8 mouse cellular contexts compared by ENCODE assay signal in genomic region chr5:142368122-142368521, GRCm38 (mm10). TPM values are rescaled to one million over a fixed set of nuclear protein-coding genes. Genes with fewer than 3 reads are reported as not detected.
DNase-seq lines count a peak whose midpoint lies in the region; ATAC-seq and TF ChIP-seq lines count a peak whose summit lies in the region.

No protein-coding gene starts in this region.

- no peak overlapping the region for H3K27ac ChIP-seq in heart, embryonic 12.5 days (ENCODE audit: poor library complexity, severe bottlenecking)
- H3K27ac ChIP-seq in ES-Bruce4 (ENCODE audit: insufficient read depth, low read length) = 0 out of 2 replicates have a peak overlapping the region, but pooled peaks have one; percentile 55
- H3K27ac ChIP-seq in heart, embryonic 16.5 days (ENCODE audit: low read length) = peak overlapping the region; percentile 49
- peak overlapping the region; percentile 78 for H3K27ac ChIP-seq in macrophage

- no peak for DNase-seq in heart, adult 8-10 months (ENCODE audit: low spot score)
- DNase-seq in thymus, postnatal 25 days = no peak
- DNase-seq in cerebellum, postnatal 4 days (ENCODE audit: low spot score in 2 of 2) = no peak
- no peak for DNase-seq in gastrocnemius, postnatal 25 days

- peak overlapping the region; percentile 82 for H3K4me2 ChIP-seq in heart, embryonic 12.5 days
- H3K4me2 ChIP-seq in heart, embryonic 16.5 days (ENCODE audit: low read depth, low read length) = peak overlapping the region; percentile 87

- H3K9ac ChIP-seq in heart, embryonic 12.5 days = peak overlapping the region; percentile 80
- peak overlapping the region; percentile 82 for H3K9ac ChIP-seq in ES-Bruce4 (ENCODE audit: low read depth, poor library complexity, severe bottlenecking)
- peak overlapping the region; percentile 90 for H3K9ac ChIP-seq in heart, embryonic 16.5 days (ENCODE audit: low read length)

- WGBS in heart, embryonic 12.5 days = 49% methylated on average over 5 of the region's 5 CpGs
- 51% methylated on average over 5 of the region's 5 CpGs for WGBS in heart, embryonic 16.5 days
- WGBS in macrophage (ENCODE audit: missing documents) = 10% methylated on average over 5 of the region's 5 CpGs

- peaks cover 21% of the 10 kb centered on the region for H3K4me1 ChIP-seq in heart, embryonic 12.5 days (replicated peaks)
- H3K4me1 ChIP-seq in ES-Bruce4 (ENCODE audit: control insufficient read depth, insufficient read depth, low read length) = peaks cover 5% of the 10 kb centered on the region
- H3K4me1 ChIP-seq in heart, embryonic 16.5 days (ENCODE audit: control insufficient read depth, insufficient read depth, low read length) = peaks cover 20% of the 10 kb centered on the region

- no peaks in the 10 kb centered on the region for H3K79me2 ChIP-seq in macrophage (ENCODE audit: inconsistent target)

- ATAC-seq in heart, embryonic 12.5 days (ENCODE audit: insufficient number of reproducible peaks, low FRiP score) = no peak
- no peak for ATAC-seq in heart, embryonic 16.5 days (replicated peaks; ENCODE audit: extremely low read depth, insufficient read depth, low FRiP score)

- no peak for TF ChIP-seq EP300 in ES-Bruce4 (IDR thresholded peaks at IDR 0.05; ENCODE audit: insufficient read depth, low read depth, low read length)

- peak overlapping the region; percentile 79 for H3K4me3 ChIP-seq in heart, embryonic 12.5 days
- peak overlapping the region; percentile 99 for H3K4me3 ChIP-seq in ES-Bruce4 (ENCODE audit: low read depth, low read length)
- H3K4me3 ChIP-seq in heart, embryonic 16.5 days (ENCODE audit: low read length) = peak overlapping the region; percentile 74
- peak overlapping the region; percentile 71 for H3K4me3 ChIP-seq in macrophage (ENCODE audit: inconsistent target)

- no peaks in the 10 kb centered on the region for H3K9me3 ChIP-seq in heart, embryonic 12.5 days (replicated peaks)
- H3K9me3 ChIP-seq in ES-Bruce4 (replicated peaks; ENCODE audit: control insufficient read depth, insufficient read depth, low read length, poor library complexity, severe bottlenecking) = no peaks in the 10 kb centered on the region
- no peaks in the 10 kb centered on the region for H3K9me3 ChIP-seq in heart, embryonic 16.5 days (replicated peaks; ENCODE audit: control insufficient read depth, low read length)

- H3K27me3 ChIP-seq in heart, embryonic 12.5 days (replicated peaks) = no peaks in the 10 kb centered on the region
- no peaks in the 10 kb centered on the region for H3K27me3 ChIP-seq in ES-Bruce4 (ENCODE audit: control insufficient read depth, insufficient read depth, low read length, poor library complexity, severe bottlenecking)
- H3K27me3 ChIP-seq in heart, embryonic 16.5 days (ENCODE audit: control insufficient read depth, insufficient read depth, low read length) = no peaks in the 10 kb centered on the region

- H3K36me3 ChIP-seq in heart, embryonic 12.5 days = no peaks in the 10 kb centered on the region
- H3K36me3 ChIP-seq in ES-Bruce4 (ENCODE audit: control insufficient read depth, insufficient read depth, low read length, poor library complexity, severe bottlenecking) (no peaks in the 10 kb centered on the region), macrophage (ENCODE audit: inconsistent target) (no peaks in the 10 kb centered on the region)
- no peaks in the 10 kb centered on the region for H3K36me3 ChIP-seq in heart, embryonic 16.5 days (ENCODE audit: control insufficient read depth, insufficient read depth)

- TF ChIP-seq CTCF in ES-Bruce4 (IDR thresholded peaks at IDR 0.05; ENCODE audit: low read depth, low read length) = no peak

- TF ChIP-seq POLR2A in ES-Bruce4 (IDR thresholded peaks at IDR 0.05; ENCODE audit: insufficient read depth, low read length) = no peak

RNA-seq across cellular contexts. Expression of gene Foxk1, which starts 33.2 kb away (rescaled TPM):
- polyA plus RNA-seq in heart, embryonic 12.5 days (2016; fragmentation: Nextera tagmentation; extraction: Ambion mirVana) = 5.8 and 7.2 TPM in 2 replicates
- total RNA-seq in heart, adult 8-10 months (2022) = 10 to 100 TPM; 11.8 to 16.0 (median 14.2) TPM
- polyA plus RNA-seq in ES-Bruce4 (2011; ENCODE audit: insufficient read depth, insufficient read length, low read depth, missing spikeins) = 17.7 and 18.6 TPM in 2 replicates
- 2.5 and 4.7 TPM in 2 replicates for polyA plus RNA-seq in heart, embryonic 16.5 days (2015; fragmentation: Nextera tagmentation; extraction: Ambion mirVana)
- total RNA-seq in macrophage (2018; cell fraction: chromatin; rRNA removed) = 10 to 100 TPM in 14 of 26 experiments, 1 to 10 TPM in 12; 3.4 to 17.4 (median 11.5) TPM
- 10 to 100 TPM in 25 of 26 experiments, 1 to 10 TPM in 1; 9.9 to 19.0 (median 14.0) TPM for total RNA-seq in macrophage (2018; cell fraction: cytosol; rRNA removed)
- total RNA-seq in macrophage (2018; cell fraction: nucleus; rRNA removed) = 10 to 100 TPM in 18 of 26 experiments, 1 to 10 TPM in 8; 7.9 to 18.3 (median 12.9) TPM
- 8.6 to 10.0 TPM (median 9.3 TPM) in 3 replicates for polyA plus RNA-seq in macrophage (2018)
- total RNA-seq in gastrocnemius, postnatal 25 days (2021) = 10 to 100 TPM; 10.5 to 12.1 TPM
